Mouse (Mus musculus) intestine, embryonic 15.5 days (tissue): ENCODE measurements at regions not wholly inside any gene's neighbourhood (a gene's known extent, or its start where the extent isn't known, plus 50 kb on each side); places are given as distances from the start of the nearest gene placed in this dataset.
"Not testable (repeated sequence)": the region's sequence is repeated elsewhere in the genome, so short reads cannot be mapped to it uniquely, and the experiment has no call there.

Experiments used
- ATAC-seq: fragments of 200-750 bp; cut with Nextera tagmentation; 2 replicates; pipeline ENCODE4 v1.8.0; 2017; ENCODE audit warnings: moderate TSS enrichment, moderate library complexity
- H3K27ac ChIP-seq: fragments of 300-500 bp; sonication (generic); 2 replicates; pipeline ENCODE4 v1.5.1; 2015; ENCODE audit warnings: mild to moderate bottlenecking, inconsistent platforms
- H3K27me3 ChIP-seq: fragments of 300-500 bp; sonication (generic); replicated peaks from 2 replicates; pipeline ENCODE4 v1.6.1; 2015; ENCODE audit warnings: inconsistent platforms
- H3K36me3 ChIP-seq: fragments of 300-500 bp; sonication (generic); 2 replicates; pipeline ENCODE4 v1.6.1; 2015; ENCODE audit warnings: inconsistent platforms
- H3K4me1 ChIP-seq: fragments of 300-500 bp; sonication (generic); replicated peaks from 2 replicates; pipeline ENCODE4 v1.6.1; 2015; ENCODE audit warnings: inconsistent platforms
- H3K4me2 ChIP-seq: fragments of 300-500 bp; sonication (generic); replicated peaks from 2 replicates; pipeline ENCODE4 v1.6.1; 2015; ENCODE audit warnings: mild to moderate bottlenecking, inconsistent platforms
- H3K4me3 ChIP-seq: fragments of 300-500 bp; sonication (generic); replicated peaks from 2 replicates; pipeline ENCODE4 v1.5.1; 2015; ENCODE audit warnings: inconsistent platforms
- H3K9ac ChIP-seq: fragments of 300-500 bp; sonication (generic); 2 replicates; pipeline ENCODE4 v1.6.1; 2015; ENCODE audit warnings: inconsistent platforms
- H3K9me3 ChIP-seq: fragments of 300-500 bp; sonication (generic); 2 replicates; pipeline ENCODE4 v1.6.1; 2016; ENCODE audit warnings: inconsistent platforms
- WGBS: fragments of 180-500 bp; shearing (Covaris S2); methylation state at CpG from one replicate; pipeline ENCODE4 v1.1.7; 2015; 5-methylcytosine and 5-hydroxymethylcytosine counted together

GRCm38 (mm10) chr4:153805727-153806126 is 151.3 kb upstream of the A430005L14Rik start:
- WGBS: 24% methylated on average over 4 of the region's 4 CpGs
- Histone ChIP-seq H3K27ac (no peak overlapping the region), H3K4me3 (no peak overlapping the region), H3K4me2 (0 out of 2 replicates have a peak overlapping the region, but pooled peaks have one; percentile 38), H3K9me3 (no peaks in the 10 kb centered on the region), H3K27me3 (no peaks in the 10 kb centered on the region), H3K36me3 (no peaks in the 10 kb centered on the region), H3K9ac (no peak overlapping the region), H3K4me1 (peaks cover 8% of the 10 kb centered on the region; the same call in 1 of the 2 replicates)
- peak; percentile 70; the same call in 1 of the 2 replicates for ATAC-seq

GRCm38 (mm10) chr4:153806180-153806692 is 150.8 kb upstream of the A430005L14Rik start:
- peak; percentile 91 for ATAC-seq
- Histone ChIP-seq H3K27ac (no peak overlapping the region), H3K9ac (no peak overlapping the region), H3K4me3 (no peak overlapping the region), H3K36me3 (no peaks in the 10 kb centered on the region), H3K4me2 (peak overlapping the region; percentile 38), H3K4me1 (peaks cover 8% of the 10 kb centered on the region; the same call in 1 of the 2 replicates), H3K9me3 (no peaks in the 10 kb centered on the region), H3K27me3 (no peaks in the 10 kb centered on the region)
- 6% methylated on average over 10 of the region's 10 CpGs for WGBS

- H3K27ac ChIP-seq: no peak overlapping the region
- H3K4me2 ChIP-seq: 0 out of 2 replicates have a peak overlapping the region, but pooled peaks have one; percentile 38
- H3K4me1 ChIP-seq: peaks cover 8% of the 10 kb centered on the region; the same call in 1 of the 2 replicates
- H3K9ac ChIP-seq: no peak overlapping the region
- no peaks in the 10 kb centered on the region for H3K9me3 ChIP-seq
- no peaks in the 10 kb centered on the region for H3K27me3 ChIP-seq
- H3K36me3 ChIP-seq: no peaks in the 10 kb centered on the region
- no peak overlapping the region for H3K4me3 ChIP-seq
- 40% methylated on average over 10 of the region's 10 CpGs for WGBS
- ATAC-seq: no peak
Observed at GRCm38 (mm10) chr4:153806820-153807436, 150.1 kb upstream of the A430005L14Rik start.

- ATAC-seq: no peak
- no peaks in the 10 kb centered on the region for H3K36me3 ChIP-seq
- H3K27me3 ChIP-seq: no peaks in the 10 kb centered on the region
- no peak overlapping the region for H3K9ac ChIP-seq
- no peak overlapping the region for H3K4me3 ChIP-seq
- H3K4me2 ChIP-seq: no peak overlapping the region
- WGBS: 87% methylated on average over 9 of the region's 9 CpGs
- H3K4me1 ChIP-seq: no peaks in the 10 kb centered on the region
- H3K27ac ChIP-seq: no peak overlapping the region
- H3K9me3 ChIP-seq: no peaks in the 10 kb centered on the region
Observed at GRCm38 (mm10) chr4:153812866-153813265, 144.2 kb upstream of the A430005L14Rik start.

- Histone ChIP-seq H3K9me3 (no peaks in the 10 kb centered on the region), H3K9ac (no peak overlapping the region), H3K27me3 (no peaks in the 10 kb centered on the region), H3K36me3 (no peaks in the 10 kb centered on the region), H3K27ac (no peak overlapping the region), H3K4me2 (no peak overlapping the region), H3K4me1 (no peaks in the 10 kb centered on the region), H3K4me3 (no peak overlapping the region)
- 52% methylated on average over 9 of the region's 9 CpGs for WGBS
- no peak for ATAC-seq
Observed at GRCm38 (mm10) chr4:153827914-153828313, 129.1 kb upstream of the A430005L14Rik start.

- no peak for ATAC-seq
- 91% methylated on average over 9 of the region's 9 CpGs for WGBS
Observed at GRCm38 (mm10) chr4:153829766-153830165, 127.3 kb upstream of the A430005L14Rik start.

GRCm38 (mm10) chr4:153830491-153830890 is 126.5 kb upstream of the A430005L14Rik start:
- Histone ChIP-seq H3K4me2 (no peak overlapping the region), H3K27ac (no peak overlapping the region), H3K27me3 (no peaks in the 10 kb centered on the region), H3K36me3 (no peaks in the 10 kb centered on the region), H3K9me3 (no peaks in the 10 kb centered on the region), H3K4me3 (no peak overlapping the region), H3K9ac (no peak overlapping the region), H3K4me1 (no peaks in the 10 kb centered on the region)
- no peak for ATAC-seq
- 89% methylated on average over 5 of the region's 5 CpGs for WGBS

More at GRCm38 (mm10) chr4:153829766-153830165, 127.3 kb upstream of the A430005L14Rik start:
- no peak overlapping the region for H3K4me2 ChIP-seq
- no peaks in the 10 kb centered on the region for H3K36me3 ChIP-seq
- no peaks in the 10 kb centered on the region for H3K9me3 ChIP-seq
- H3K4me3 ChIP-seq: no peak overlapping the region
- no peaks in the 10 kb centered on the region for H3K27me3 ChIP-seq
- no peaks in the 10 kb centered on the region for H3K4me1 ChIP-seq
- no peak overlapping the region for H3K27ac ChIP-seq
- no peak overlapping the region for H3K9ac ChIP-seq

GRCm38 (mm10) chr4:153831251-153831650 is 125.8 kb upstream of the A430005L14Rik start:
- not testable (repeated sequence) for H3K27ac ChIP-seq, H3K4me2 ChIP-seq, H3K4me1 ChIP-seq, H3K4me3 ChIP-seq, H3K36me3 ChIP-seq, H3K27me3 ChIP-seq, H3K9ac ChIP-seq, ATAC-seq, H3K9me3 ChIP-seq
- 86% methylated on average over 11 of the region's 11 CpGs for WGBS

- Histone ChIP-seq H3K27ac (no peak overlapping the region), H3K9ac (no peak overlapping the region), H3K9me3 (no peaks in the 10 kb centered on the region), H3K36me3 (no peaks in the 10 kb centered on the region), H3K4me2 (no peak overlapping the region), H3K27me3 (no peaks in the 10 kb centered on the region), H3K4me3 (no peak overlapping the region), H3K4me1 (no peaks in the 10 kb centered on the region)
- 65% methylated on average over 2 of the region's 2 CpGs for WGBS
- ATAC-seq: no peak
Observed at GRCm38 (mm10) chr4:153832151-153832550, 124.9 kb upstream of the A430005L14Rik start.

- Histone ChIP-seq H3K4me3 (no peak overlapping the region), H3K4me1 (no peaks in the 10 kb centered on the region), H3K27ac (no peak overlapping the region), H3K4me2 (no peak overlapping the region), H3K9me3 (no peaks in the 10 kb centered on the region), H3K9ac (no peak overlapping the region), H3K36me3 (no peaks in the 10 kb centered on the region), H3K27me3 (0 out of 2 replicates have a peak, but pooled peaks cover 3% of the 10 kb centered on the region)
- 87% methylated on average over 6 of the region's 6 CpGs for WGBS
- ATAC-seq: no peak
Observed at GRCm38 (mm10) chr4:153844766-153845165, 112.3 kb upstream of the A430005L14Rik start.

- H3K4me2 ChIP-seq: no peak overlapping the region
- 65% methylated on average over 3 of the region's 3 CpGs for WGBS
Observed at GRCm38 (mm10) chr4:153848274-153848673, 108.8 kb upstream of the A430005L14Rik start.

GRCm38 (mm10) chr4:153850186-153850585 is 106.9 kb upstream of the A430005L14Rik start:
- Histone ChIP-seq H3K4me2 (no peak overlapping the region), H3K27me3 (0 out of 2 replicates have a peak, but pooled peaks cover 3% of the 10 kb centered on the region), H3K4me1 (no peaks in the 10 kb centered on the region), H3K27ac (no peak overlapping the region), H3K9ac (no peak overlapping the region), H3K4me3 (no peak overlapping the region), H3K36me3 (no peaks in the 10 kb centered on the region), H3K9me3 (no peaks in the 10 kb centered on the region)
- ATAC-seq: no peak
- 64% methylated on average over 11 of the region's 11 CpGs for WGBS

More at GRCm38 (mm10) chr4:153848274-153848673, 108.8 kb upstream of the A430005L14Rik start:
- Histone ChIP-seq H3K9ac (no peak overlapping the region), H3K27ac (no peak overlapping the region), H3K27me3 (0 out of 2 replicates have a peak, but pooled peaks cover 3% of the 10 kb centered on the region), H3K4me1 (no peaks in the 10 kb centered on the region), H3K9me3 (no peaks in the 10 kb centered on the region), H3K36me3 (no peaks in the 10 kb centered on the region), H3K4me3 (no peak overlapping the region)
- no peak for ATAC-seq
